Mouse (Mus musculus) megakaryocyte, embryonic 14.5 days (primary cell): ENCODE measurements around the gene Fam20b.

ENCODE experiments used
- FLI1 ChIP-seq: IDR thresholded peaks from 2 replicates; pipeline ENCODE4 v1.6.1; 2012; ENCODE audit warnings: low read length, inconsistent platforms, mixed read lengths
- GATA1 ChIP-seq: IDR thresholded peaks from 3 replicates; pipeline ENCODE4 v1.6.1; 2012; ENCODE audit warnings: mixed read lengths, low read length, inconsistent platforms, borderline replicate concordance

DNA sequence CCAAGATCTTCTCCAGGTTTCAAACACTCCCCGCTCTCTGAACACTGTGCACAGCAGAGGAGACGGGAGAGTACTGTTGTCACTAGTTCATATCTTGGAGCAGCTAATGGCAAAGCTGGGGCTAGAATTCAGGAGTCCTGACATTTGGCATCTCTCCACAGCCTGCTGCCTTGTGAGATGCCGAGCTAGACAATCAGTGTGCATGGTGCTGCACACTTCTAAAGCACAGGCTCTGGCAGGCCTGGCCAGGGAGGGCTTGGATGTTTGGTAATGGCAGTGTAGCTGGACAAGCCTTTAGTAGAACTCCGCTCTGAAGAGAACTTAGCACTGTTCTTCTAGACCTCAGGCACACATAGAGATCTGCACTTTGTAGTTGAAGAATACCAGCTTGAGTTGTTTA, 72.9 kb downstream of the Fam20b start:
- TF ChIP-seq GATA1 (no peak), FLI1 (no peak)
